In the genomic region with DNA sequence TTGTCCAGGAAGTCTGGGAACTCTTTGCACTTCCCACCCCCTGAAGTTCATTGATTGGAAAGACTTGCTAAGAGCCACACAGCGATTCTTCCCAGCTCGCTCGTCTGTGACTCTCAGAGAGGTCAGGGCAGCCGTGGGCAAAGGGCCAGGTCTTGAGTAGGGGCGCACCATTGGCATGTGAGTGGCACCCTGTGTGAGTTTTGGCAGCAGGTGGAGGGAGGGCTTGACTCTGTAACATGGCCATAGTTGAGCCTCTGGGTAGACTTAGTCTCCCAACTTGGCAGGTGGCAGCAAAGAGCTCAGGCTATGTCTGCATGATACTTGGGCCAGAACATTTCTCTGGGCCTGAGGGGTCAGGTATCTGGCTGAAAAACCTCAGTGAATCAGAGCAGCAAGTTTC, we compare ENCODE assay signal across 18 mouse cellular contexts. TPM values are rescaled to one million over a fixed set of nuclear protein-coding genes. Genes with fewer than 3 reads are reported as not detected.
DNase-seq lines count a peak whose midpoint lies in the region; ATAC-seq lines count a peak whose summit lies in the region.
"Had no signal": no experiment of that assay in that cellular context is flagged by ENCODE, and none has a peak within 500 bp of the region (broad histone marks: within the 10 kb centered on the region; RNA-seq: fewer than 3 reads in every experiment).

No protein-coding gene starts in this region.

- DNase-seq in frontal cortex, postnatal 10 days (ENCODE audit: low spot score in 2 of 2) = peak; percentile 1 to 8
- no peak for DNase-seq in frontal cortex, adult 2 months (ENCODE audit: extremely low spot score in 1 of 2, low spot score in 1 of 2)
- peak; percentile 27 for DNase-seq in kidney, adult 9 months
- no peak for DNase-seq in kidney, adult 8-10 months
- DNase-seq in kidney, postnatal 36 days = peak; percentile 35 to 41
- DNase-seq in adrenal gland, postnatal 4 days (ENCODE audit: low spot score in 2 of 2) = no peak
- no peak for DNase-seq in spleen, postnatal 36 days (ENCODE audit: low spot score in 2 of 2)
- DNase-seq: B cell, adult 2 months; cerebellum, adult 8-10 months had no signal

- no peaks in the 10 kb centered on the region for H3K27me3 ChIP-seq in heart, embryonic 16.5 days (ENCODE audit: control insufficient read depth, insufficient read depth, low read length)
- H3K27me3 ChIP-seq: neural tube, embryonic 13.5 days had no signal

- 46% methylated on average over 5 of the region's 5 CpGs for WGBS in heart, embryonic 16.5 days

- no peak overlapping the region for H3K4me2 ChIP-seq in heart, embryonic 16.5 days (ENCODE audit: low read depth, low read length)
- H3K4me2 ChIP-seq: liver, embryonic 11.5 days; neural tube, embryonic 13.5 days had no signal

- ATAC-seq in heart, embryonic 16.5 days (replicated peaks; ENCODE audit: extremely low read depth, insufficient read depth, low FRiP score) = no peak
- ATAC-seq: intestine, embryonic 16.5 days; midbrain, embryonic 16.5 days had no signal

- H3K4me3 ChIP-seq in heart, embryonic 16.5 days (ENCODE audit: low read length) = no peak overlapping the region
- H3K4me3 ChIP-seq: embryonic facial prominence, embryonic 10.5 days; neural tube, embryonic 13.5 days had no signal

- H3K4me1 ChIP-seq in heart, embryonic 16.5 days (ENCODE audit: control insufficient read depth, insufficient read depth, low read length) = peaks cover 24% of the 10 kb centered on the region

- H3K36me3 ChIP-seq in heart, embryonic 16.5 days (ENCODE audit: control insufficient read depth, insufficient read depth) = no peaks in the 10 kb centered on the region
- H3K36me3 ChIP-seq: G1E had no signal

- H3K9ac ChIP-seq in heart, embryonic 16.5 days (ENCODE audit: low read length) = no peak overlapping the region
- H3K9ac ChIP-seq: neural tube, embryonic 13.5 days had no signal

- peak overlapping the region; percentile 59 for H3K27ac ChIP-seq in heart, embryonic 16.5 days (ENCODE audit: low read length)
- H3K27ac ChIP-seq: embryonic facial prominence, embryonic 10.5 days; macrophage; neural tube, embryonic 13.5 days had no signal

- no peaks in the 10 kb centered on the region for H3K9me3 ChIP-seq in heart, embryonic 16.5 days (replicated peaks; ENCODE audit: control insufficient read depth, low read length)
- H3K9me3 ChIP-seq: embryonic facial prominence, embryonic 10.5 days; neural tube, embryonic 13.5 days had no signal

RNA-seq across cellular contexts. Expression of gene Adamts7, which starts 3.7 kb away (rescaled TPM):
- 1.6 and 2.0 TPM in 2 replicates for polyA plus RNA-seq in frontal cortex, adult 2 months (2012; rRNA removed)
- polyA plus RNA-seq in heart, embryonic 16.5 days (2015; fragmentation: Nextera tagmentation; extraction: Ambion mirVana) = 8.7 and 9.3 TPM in 2 replicates
- total RNA-seq in adrenal gland, postnatal 4 days (2021) = 10 to 100 TPM; 10.1 to 12.5 TPM
- total RNA-seq: G1E; hematopoietic stem cell, adult 5-6 weeks had no signal
- polyA plus RNA-seq: G1E, macrophage had no signal

RNA-seq across cellular contexts. Expression of gene Morf4l1, which starts 52.0 kb away (rescaled TPM):
- 448 and 461 TPM in 2 replicates for polyA plus RNA-seq in frontal cortex, adult 2 months (2012; rRNA removed)
- polyA plus RNA-seq in heart, embryonic 16.5 days (2015; fragmentation: Nextera tagmentation; extraction: Ambion mirVana) = 294 and 363 TPM in 2 replicates
- total RNA-seq in adrenal gland, postnatal 4 days (2021) = 100 to 1,000 TPM; 348 to 362 TPM

Comparison
In these comparisons a context has a peak if more than half of its experiments do, and no peak if none do; other contexts are left out.
1. DNase-seq: peak in frontal cortex, postnatal 10 days (2 of 2), kidney, adult 9 months (single experiment) and kidney, postnatal 36 days (2 of 2); none in frontal cortex, adult 2 months (0 of 2), kidney, adult 8-10 months (0 of 2), adrenal gland, postnatal 4 days (0 of 2) and spleen, postnatal 36 days (0 of 2).